Mouse (Mus musculus): Measurements from ENCODE around the gene Snph.
A peak's percentile ranks its signal among the peaks of the same experiment; 100 is the strongest.
"Not testable (repeated sequence)": the region's sequence is repeated elsewhere in the genome, so short reads cannot be mapped to it uniquely, and the experiment has no call there.

The Snph gene

GRCm38 (mm10) chr2:151632159-151632814, at the start of gene Snph:
TSS of gene Snph (minus strand) at chr2:151632593.
- peak; percentile 85 to 88 for DNase-seq

DNA sequence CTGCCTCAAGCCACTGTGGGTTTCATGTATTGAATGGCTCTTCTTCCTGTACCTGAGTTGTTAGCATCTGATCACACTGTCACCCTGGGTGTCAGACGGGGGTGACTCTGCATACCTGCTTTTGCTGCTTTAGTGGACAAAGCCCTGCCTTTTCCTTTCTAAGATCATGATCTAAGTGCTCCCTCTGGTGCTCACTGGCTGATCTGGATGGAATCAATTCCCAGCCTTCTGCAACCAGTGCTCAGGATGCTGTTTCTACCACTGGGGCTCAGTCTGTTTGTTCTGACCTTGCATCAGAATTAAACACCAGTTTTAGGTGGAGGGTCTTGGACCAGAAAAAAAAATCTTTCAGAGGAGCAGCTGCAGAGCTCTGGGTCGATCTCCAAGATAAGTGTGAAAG, 43.8 kb upstream of the Snph start:
- DNase-seq = peak; percentile 25 to 41

- DNase-seq = peak in 1 of 2 experiments; percentile 53
These were observed 38.6 kb upstream of the Snph start for GRCm38 (mm10) chr2:151670968-151671329.

DNA sequence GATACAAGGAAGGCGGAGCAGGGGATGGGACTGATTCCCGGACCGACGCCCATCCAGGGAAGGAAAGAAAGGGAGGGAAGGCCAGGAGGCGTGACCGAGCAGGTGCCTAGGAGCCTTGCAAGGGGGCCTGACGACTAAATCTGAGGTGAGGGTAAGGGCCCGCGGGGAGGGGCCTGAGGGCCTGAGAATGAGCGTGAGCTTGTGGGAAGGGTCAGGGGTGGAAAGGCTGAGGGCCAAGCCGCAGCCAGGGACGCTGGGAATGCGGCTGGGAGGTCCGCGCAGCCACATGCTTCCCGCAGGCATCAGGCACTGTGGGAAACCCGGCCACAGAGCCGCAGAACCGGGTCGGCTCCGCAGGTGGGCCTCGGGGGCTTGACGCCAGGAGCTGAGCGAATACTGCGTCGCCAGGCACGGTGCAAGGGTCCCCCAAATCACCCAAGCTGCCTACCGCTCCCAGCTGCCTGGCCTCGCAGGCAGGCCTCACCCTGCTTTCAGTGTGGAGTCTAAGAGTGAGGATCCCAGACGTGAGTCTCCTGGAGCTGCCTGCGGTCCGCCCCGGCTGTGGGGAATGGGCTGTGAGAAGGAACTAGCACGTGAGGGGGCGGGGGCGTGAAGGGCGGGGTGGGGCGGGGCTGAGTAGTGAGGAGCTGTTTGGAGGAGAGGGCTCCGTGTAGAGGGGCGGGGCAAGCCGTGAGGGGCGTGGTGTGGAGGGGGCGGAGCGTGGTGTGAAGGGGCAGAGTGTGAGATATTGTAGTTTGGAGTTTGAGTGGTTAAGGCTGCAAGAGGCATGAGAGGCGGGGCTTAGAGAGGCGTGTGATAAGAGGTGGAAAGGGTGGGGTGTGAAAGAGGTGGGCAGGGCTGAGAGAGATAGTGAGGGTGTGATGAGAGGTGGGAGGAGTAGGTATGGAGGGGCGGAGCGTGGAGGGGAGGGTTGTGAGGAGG, 37.9 kb upstream of the Snph start:
- peak in 1 of 2 experiments; percentile 10 for DNase-seq

DNA sequence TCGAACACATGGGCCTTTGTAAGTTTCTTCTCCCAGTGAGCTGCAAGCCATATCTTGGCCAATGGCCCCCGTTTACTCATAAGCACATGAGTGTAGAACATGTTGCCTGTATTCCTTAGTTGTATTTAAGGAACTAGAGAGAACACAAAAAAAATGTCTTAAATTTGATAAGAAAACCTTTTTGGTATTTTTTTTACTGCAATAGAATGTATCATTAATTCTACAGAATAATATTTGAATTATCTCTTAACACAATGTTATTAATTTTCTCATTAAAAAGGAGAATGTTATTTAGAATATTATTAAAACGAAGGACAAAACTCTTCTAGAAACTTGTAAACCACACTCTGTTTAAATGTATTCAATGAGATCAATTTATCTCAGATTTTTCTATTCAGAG, 36.0 kb upstream of the Snph start, which contains the start of gene Rad21l:
TSS of gene Rad21l (minus strand) at position 101 of the 400 bp plus-strand sequence.
- DNase-seq = no peak

- no peak for DNase-seq
These were observed 19.7 kb upstream of the Snph start for GRCm38 (mm10) chr2:151652053-151652452.

- DNase-seq = no peak
These were observed 3.6 kb upstream of the Snph start for GRCm38 (mm10) chr2:151636015-151636402.

DNA sequence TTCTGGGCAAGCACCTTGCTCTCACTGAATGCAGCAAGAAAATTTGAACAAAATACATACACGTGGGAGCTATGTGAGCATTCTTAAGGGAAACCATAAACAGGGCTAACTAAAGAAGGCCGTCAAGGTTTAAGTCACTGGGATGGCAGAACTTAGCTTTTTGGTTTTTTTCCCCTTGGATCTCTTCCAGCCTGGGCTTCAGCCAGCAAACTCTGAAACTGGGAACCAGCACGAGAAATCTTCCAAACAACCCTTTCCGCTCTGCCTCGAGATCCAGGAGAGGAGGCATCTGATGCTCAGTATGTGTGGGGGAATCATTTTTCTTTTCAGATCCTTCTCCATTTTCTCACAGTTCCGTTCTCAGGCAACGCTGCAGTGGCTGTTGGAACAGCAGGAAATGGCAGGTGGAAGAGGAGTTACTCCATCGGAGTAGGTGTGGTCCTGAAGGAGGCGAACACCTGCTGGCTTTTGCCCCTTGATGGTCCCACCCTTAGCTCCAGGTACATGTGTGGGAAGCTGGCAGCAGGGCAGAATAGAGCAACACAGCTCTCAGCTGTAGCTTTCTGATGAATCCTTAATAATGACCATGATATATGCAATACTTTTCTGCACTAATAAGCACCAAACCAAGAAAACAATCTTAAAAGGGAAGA, 3.1 kb upstream of the Snph start:
- no peak for DNase-seq

- DNase-seq = peak in 1 of 2 experiments; percentile 30
These were observed 2.5 kb upstream of the Snph start for GRCm38 (mm10) chr2:151634903-151635302.

- no peak for DNase-seq
These were observed 589 bp upstream of the Snph start for GRCm38 (mm10) chr2:151632982-151633381.

GRCm38 (mm10) chr2:151631406-151632158, 811 bp downstream of the Snph start:
- DNase-seq = peak in 1 of 2 experiments; percentile 32

GRCm38 (mm10) chr2:151629310-151629709, 3.1 kb downstream of the Snph start:
- no peak for DNase-seq

GRCm38 (mm10) chr2:151628011-151628410, 4.4 kb downstream of the Snph start:
- DNase-seq = peak in 1 of 2 experiments; percentile 42

- no peak for DNase-seq
These were observed 6.1 kb downstream of the Snph start for GRCm38 (mm10) chr2:151626296-151626695.

GRCm38 (mm10) chr2:151623776-151624175, 8.6 kb downstream of the Snph start:
- DNase-seq = no peak

DNA sequence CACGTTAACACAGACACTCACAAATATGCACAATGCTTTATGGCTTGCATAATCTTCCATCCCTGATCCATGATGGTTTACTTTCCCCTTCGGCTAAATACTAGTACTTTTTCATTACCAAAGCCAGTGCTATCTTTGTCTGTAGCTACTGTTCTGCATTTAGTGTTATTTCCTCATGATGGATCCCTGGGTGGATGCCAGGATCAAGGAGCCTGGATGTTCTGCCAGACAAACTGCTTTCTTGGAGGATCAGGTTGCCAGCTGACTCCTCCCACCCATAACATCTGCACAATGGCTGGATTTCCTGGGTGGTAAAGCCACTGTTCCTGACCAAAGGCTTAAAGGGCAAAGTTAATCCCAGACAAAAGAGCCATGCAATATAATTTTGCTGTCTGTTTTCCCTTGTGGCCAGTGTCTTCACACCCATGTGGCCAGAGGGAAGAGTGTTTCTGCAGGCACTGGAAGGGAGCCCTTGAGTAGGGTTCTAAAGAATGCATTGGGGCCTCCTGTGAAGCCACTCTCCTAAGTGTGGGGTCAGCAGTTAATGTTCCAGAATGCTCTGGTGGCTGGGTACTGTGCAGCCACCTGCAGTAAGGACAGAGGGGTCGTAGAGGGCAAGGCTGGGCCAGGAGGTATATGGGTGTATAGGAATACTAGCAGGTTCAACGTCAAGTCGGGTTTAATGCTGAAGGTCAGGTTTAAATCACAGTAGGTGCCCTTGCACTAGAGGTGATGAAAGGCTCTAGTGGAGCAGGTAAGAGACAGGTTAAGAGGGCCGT, 15.7 kb downstream of the Snph start:
- DNase-seq = no peak

DNA sequence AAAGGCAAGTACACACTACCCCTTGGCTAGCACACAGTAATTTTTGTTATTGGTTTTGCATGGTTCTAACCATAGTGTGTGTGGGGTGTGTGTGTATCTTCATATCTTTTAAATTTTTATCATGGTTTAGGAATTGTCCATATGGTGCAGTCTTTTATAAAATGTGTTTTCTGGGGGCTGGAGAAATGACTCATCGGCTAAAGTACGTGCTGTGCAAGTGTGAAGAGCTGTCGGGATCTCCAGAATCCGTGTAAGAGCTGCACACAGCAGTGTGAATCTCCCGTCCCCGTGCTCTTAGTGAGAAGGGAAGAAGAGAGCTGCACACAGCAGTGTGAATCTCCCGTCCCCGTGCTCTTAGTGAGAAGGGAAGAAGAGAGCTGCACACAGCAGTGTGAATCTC, 16.6 kb downstream of the Snph start:
- DNase-seq = not testable (repeated sequence)

DNA sequence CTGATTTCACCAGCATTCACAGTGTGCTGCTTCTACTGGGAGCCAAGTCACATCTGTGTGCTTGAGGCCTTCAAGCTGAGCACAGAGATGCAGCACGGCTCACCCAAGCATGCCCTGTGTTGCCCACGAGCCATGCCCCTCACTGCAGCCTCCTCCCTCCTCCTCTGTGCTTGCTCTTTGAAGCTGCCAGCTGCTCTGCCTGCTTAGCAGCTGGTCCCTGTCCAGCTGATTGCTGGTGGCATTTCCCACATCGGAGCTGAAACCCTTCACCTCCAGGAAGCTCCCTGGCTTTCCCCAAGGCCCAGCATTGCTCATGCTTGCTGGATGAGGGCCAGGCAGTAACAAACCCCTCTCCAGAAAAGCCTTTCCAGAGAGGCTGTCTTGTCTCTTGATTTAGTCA, 22.4 kb downstream of the Snph start:
- no peak for DNase-seq

GRCm38 (mm10) chr2:151608435-151608834, 24.0 kb downstream of the Snph start:
- DNase-seq = peak; percentile 84 to 88

- DNase-seq = peak; percentile 50 to 68
These were observed 26.9 kb downstream of the Snph start for GRCm38 (mm10) chr2:151605437-151605987.

GRCm38 (mm10) chr2:151603630-151604029, 28.8 kb downstream of the Snph start:
- no peak for DNase-seq
